Mouse (Mus musculus): Measurements from ENCODE around the gene Spata20. TPM values are rescaled to one million over a fixed set of nuclear protein-coding genes. Genes with fewer than 3 reads are reported as not detected.
A peak's percentile ranks its signal among the peaks of the same experiment; 100 is the strongest.

Gene Spata20
- polyA plus RNA-seq, 1 experiment from 2014 or later: 0.43 TPM

DNA sequence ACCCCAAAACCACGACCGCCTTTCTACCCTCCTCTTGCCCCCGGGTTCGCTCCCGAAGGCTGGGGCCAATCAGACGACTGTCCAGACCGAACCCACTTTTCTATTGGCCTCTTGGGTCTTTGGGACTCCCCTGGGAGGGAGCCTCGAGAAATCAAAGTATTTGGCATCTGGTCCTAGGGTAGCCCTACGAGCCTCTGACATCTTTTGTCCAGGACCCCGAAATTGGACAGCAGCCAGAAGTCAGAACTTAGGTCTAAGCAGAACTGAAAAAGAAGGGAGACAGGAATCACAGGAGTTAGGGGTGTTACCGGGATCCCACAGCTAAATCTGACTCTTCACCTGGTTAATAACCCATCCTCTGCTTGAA is 11.5 kb downstream of the Spata20 start:
- Histone ChIP-seq H3K36me3 (ENCODE audit: control insufficient read depth, insufficient read depth, low read length) (no peaks in the 10 kb centered on the region), H3K4me1 (ENCODE audit: control insufficient read depth, insufficient read depth, low read length) (peaks cover 30% of the 10 kb centered on the region), H3K27me3 (replicated peaks; ENCODE audit: control insufficient read depth, insufficient read depth, low read length) (peaks cover 15% of the 10 kb centered on the region; the same call in 1 of the 2 replicates), H3K9me3 (replicated peaks; ENCODE audit: control insufficient read depth, low read length) (no peaks in the 10 kb centered on the region), H3K27ac (ENCODE audit: low read depth, low read length) (no peak overlapping the region), H3K9ac (ENCODE audit: low read length) (no peak overlapping the region), H3K4me3 (ENCODE audit: low read depth, low read length) (peak overlapping the region; percentile 67), H3K4me2 (ENCODE audit: low read length) (peak overlapping the region; percentile 88)
- ATAC-seq (peak; percentile 29; the same call in 1 of the 2 replicates), DNase-seq (ENCODE audit: low spot score) (no peak)
- 3% methylated on average over 11 of the region's 11 CpGs for WGBS

DNA sequence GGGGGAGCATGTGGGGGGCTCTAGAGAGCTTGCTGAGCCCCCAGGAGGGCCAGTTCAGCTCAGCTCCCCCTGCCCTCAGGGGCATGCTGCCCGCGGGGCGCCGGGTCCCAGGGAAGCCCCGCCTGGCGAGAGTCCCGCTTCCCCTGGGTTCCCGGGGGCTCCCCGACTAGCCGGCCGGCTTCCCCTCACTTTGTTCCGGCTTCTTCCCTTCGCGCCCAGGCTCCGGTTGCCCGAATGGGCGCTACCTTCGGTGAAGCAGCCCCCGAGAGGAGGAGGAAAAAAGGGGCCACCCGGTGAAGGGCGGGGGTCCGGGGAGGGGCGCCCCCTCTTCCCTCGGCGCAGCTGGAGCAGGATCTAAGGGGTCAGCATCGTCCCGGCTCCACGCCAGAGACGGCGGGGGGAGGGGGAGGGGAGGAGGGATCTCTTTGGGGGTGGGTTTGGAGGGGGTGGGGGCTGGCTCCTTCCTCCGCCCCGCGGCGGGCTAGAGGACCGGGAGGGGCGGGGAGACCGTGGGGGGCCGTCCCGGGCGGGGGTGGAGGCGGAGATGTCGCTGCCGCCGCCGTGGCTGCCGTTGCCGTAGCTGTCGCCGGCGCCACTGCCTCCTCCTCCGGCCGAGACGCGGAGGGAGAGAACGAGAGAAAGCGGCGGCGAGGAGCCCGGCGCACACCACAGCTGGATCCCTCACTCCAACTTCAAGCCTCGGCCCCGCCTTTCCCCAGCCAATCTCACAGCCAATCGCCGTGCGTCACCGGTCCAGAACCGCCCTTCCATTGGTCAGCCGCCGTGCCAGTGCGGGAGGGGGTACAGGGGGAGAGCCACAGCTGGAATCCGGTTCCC is 12.1 kb downstream of the Spata20 start, which contains the start of gene Cacna1g:
Gene Cacna1g (minus strand): TSS at position 492 of the 837 bp plus-strand sequence.
- Histone ChIP-seq H3K36me3 (ENCODE audit: control insufficient read depth, insufficient read depth, low read length) (no peaks in the 10 kb centered on the region), H3K9ac (ENCODE audit: low read length) (peak within 1 kb of the TSS; percentile 90), H3K9me3 (replicated peaks; ENCODE audit: control insufficient read depth, low read length) (no peaks in the 10 kb centered on the region), H3K4me3 (ENCODE audit: low read depth, low read length) (peak within 1 kb of the TSS; percentile 67), H3K4me1 (ENCODE audit: control insufficient read depth, insufficient read depth, low read length) (peaks cover 35% of the 10 kb centered on the region), H3K27ac (ENCODE audit: low read depth, low read length) (peak within 1 kb of the TSS; percentile 68), H3K27me3 (replicated peaks; ENCODE audit: control insufficient read depth, insufficient read depth, low read length) (peaks cover 15% of the 10 kb centered on the region; the same call in 1 of the 2 replicates), H3K4me2 (ENCODE audit: low read length) (peak within 1 kb of the TSS; percentile 88)
- whole genome bisulfite sequencing: under 1% methylated on average over 44 of the region's 71 CpGs
- peak; percentile 90 for DNase-seq (ENCODE audit: low spot score)
- ATAC-seq: peak; percentile 87

DNA sequence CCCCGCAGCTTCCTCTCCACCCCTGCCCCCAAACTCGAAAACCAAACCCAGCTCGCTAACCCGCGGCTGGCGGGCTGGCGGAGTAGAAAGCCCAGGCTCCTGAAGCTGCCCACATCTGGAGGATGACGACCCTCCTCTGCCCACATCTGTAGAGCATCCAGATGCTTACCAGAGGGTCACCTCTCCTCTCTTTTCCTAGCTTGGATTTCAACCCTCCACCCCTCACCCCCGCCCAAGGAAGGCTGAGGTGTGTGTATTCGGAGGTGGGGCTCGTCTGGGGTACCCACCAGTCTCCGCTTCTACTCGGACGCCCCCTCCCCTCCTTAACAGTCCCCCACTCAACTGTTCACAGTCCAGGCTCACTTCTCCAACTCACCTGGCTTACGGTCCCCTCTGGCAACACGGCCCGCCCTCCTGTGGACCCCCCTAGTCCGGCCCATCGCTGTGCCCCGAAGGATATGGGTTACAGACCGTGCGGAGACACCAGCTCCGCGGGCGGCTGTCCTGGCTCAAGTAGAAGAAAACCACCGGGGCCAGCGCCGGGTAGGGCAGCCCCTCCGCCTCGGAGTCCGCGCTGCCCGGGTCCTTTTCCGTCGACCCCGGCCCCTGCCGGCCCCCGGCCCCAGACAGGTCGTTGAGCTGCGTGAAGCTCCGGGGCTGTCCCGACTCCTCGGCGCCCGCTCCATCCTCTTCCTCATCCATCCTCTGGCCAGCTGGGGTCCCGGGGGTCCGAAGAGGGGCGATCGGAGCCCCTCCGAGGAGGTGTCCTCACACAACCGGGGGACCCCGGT is 12.9 kb downstream of the Spata20 start:
- peak overlapping the region; percentile 68 for H3K27ac ChIP-seq (ENCODE audit: low read depth, low read length)
- H3K9ac ChIP-seq (ENCODE audit: low read length): peak overlapping the region; percentile 90
- peaks cover 15% of the 10 kb centered on the region; the same call in 1 of the 2 replicates for H3K27me3 ChIP-seq (replicated peaks; ENCODE audit: control insufficient read depth, insufficient read depth, low read length)
- H3K4me3 ChIP-seq (ENCODE audit: low read depth, low read length): peak overlapping the region; percentile 67
- no peaks in the 10 kb centered on the region for H3K9me3 ChIP-seq (replicated peaks; ENCODE audit: control insufficient read depth, low read length)
- under 1% methylated on average over 40 of the region's 52 CpGs for WGBS
- peaks cover 43% of the 10 kb centered on the region for H3K4me1 ChIP-seq (ENCODE audit: control insufficient read depth, insufficient read depth, low read length)
- ATAC-seq (no peak), DNase-seq (ENCODE audit: low spot score) (peak; percentile 14)
- peak overlapping the region; percentile 88 for H3K4me2 ChIP-seq (ENCODE audit: low read length)
- no peaks in the 10 kb centered on the region for H3K36me3 ChIP-seq (ENCODE audit: control insufficient read depth, insufficient read depth, low read length)

DNA sequence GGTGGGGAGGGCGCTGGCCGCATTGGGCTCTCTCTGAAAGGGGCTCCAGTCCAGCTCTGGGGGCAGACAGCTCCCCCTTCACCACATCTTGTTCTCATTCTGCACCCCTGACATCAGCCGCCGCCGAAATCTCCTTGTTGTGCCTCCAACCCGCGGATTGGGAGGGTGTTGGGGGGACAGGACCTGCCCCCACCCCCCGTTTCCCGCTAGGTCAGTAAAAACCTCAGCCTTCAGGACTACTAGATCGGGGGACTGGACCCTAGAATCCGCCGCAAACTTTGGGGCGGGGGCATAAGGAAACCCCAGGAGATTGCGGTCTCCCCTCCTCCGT is 13.4 kb downstream of the Spata20 start:
- Histone ChIP-seq H3K4me1 (ENCODE audit: control insufficient read depth, insufficient read depth, low read length) (peaks cover 46% of the 10 kb centered on the region), H3K4me2 (ENCODE audit: low read length) (peak overlapping the region; percentile 88), H3K36me3 (ENCODE audit: control insufficient read depth, insufficient read depth, low read length) (no peaks in the 10 kb centered on the region), H3K27ac (ENCODE audit: low read depth, low read length) (peak overlapping the region; percentile 46; the same call in 1 of the 2 replicates), H3K27me3 (replicated peaks; ENCODE audit: control insufficient read depth, insufficient read depth, low read length) (peaks cover 15% of the 10 kb centered on the region; the same call in 1 of the 2 replicates), H3K9me3 (replicated peaks; ENCODE audit: control insufficient read depth, low read length) (no peaks in the 10 kb centered on the region), H3K9ac (ENCODE audit: low read length) (peak overlapping the region; percentile 90), H3K4me3 (ENCODE audit: low read depth, low read length) (peak overlapping the region; percentile 67)
- DNase-seq (ENCODE audit: low spot score): peak; percentile 11
- no peak for ATAC-seq
- 2% methylated on average over 15 of the region's 15 CpGs for whole genome bisulfite sequencing

DNA sequence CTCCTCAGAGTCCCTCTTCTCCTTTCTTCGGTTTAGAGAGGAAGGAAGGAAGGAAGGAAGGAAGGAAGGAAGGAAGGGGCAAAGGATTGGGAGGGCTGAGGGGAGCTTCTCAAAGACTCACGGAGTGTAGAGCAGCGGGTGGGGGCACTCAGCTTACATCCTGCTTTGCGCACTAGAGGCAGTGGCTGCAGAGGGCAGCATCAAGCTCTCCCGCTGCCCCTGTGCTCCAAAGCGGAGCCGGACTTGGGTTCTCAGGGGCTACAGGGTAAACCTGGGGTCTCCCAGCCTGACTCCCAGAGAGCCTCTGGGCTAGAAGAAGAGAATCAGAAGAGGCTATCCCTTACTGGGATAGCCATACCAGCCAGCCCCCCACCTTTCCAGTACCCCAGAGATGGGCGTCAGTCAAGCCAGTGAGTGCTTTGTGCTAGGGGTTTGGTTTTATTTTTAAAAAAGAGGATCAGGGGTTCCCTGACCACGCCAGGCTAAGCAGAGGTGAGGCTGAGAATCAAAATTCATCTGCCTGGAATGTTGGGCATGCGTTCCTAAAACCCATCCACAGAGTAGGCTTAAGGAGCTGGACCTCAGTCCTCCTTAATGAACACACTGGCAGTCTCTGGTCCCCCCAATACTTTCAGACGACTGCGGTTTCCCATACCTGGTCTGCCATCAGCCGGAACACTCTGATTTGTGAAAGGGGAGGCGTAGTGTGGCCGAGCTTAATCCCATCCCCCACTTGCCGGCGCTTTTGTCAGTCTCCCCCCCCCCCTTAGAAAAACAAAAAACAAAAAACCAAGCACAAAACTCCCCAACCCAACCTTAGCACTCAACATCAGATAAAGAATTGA is 14.0 kb downstream of the Spata20 start:
- Histone ChIP-seq H3K27ac (ENCODE audit: low read depth, low read length) (peak overlapping the region; percentile 46; the same call in 1 of the 2 replicates), H3K9me3 (replicated peaks; ENCODE audit: control insufficient read depth, low read length) (no peaks in the 10 kb centered on the region), H3K27me3 (replicated peaks; ENCODE audit: control insufficient read depth, insufficient read depth, low read length) (peaks cover 12% of the 10 kb centered on the region; the same call in 1 of the 2 replicates), H3K4me3 (ENCODE audit: low read depth, low read length) (peak overlapping the region; percentile 67), H3K4me2 (ENCODE audit: low read length) (peak overlapping the region; percentile 88), H3K4me1 (ENCODE audit: control insufficient read depth, insufficient read depth, low read length) (peaks cover 46% of the 10 kb centered on the region), H3K36me3 (ENCODE audit: control insufficient read depth, insufficient read depth, low read length) (no peaks in the 10 kb centered on the region), H3K9ac (ENCODE audit: low read length) (peak overlapping the region; percentile 90)
- DNase-seq (ENCODE audit: low spot score) (peak; percentile 24), ATAC-seq (no peak)
- WGBS: 8% methylated on average over 16 of the region's 17 CpGs

DNA sequence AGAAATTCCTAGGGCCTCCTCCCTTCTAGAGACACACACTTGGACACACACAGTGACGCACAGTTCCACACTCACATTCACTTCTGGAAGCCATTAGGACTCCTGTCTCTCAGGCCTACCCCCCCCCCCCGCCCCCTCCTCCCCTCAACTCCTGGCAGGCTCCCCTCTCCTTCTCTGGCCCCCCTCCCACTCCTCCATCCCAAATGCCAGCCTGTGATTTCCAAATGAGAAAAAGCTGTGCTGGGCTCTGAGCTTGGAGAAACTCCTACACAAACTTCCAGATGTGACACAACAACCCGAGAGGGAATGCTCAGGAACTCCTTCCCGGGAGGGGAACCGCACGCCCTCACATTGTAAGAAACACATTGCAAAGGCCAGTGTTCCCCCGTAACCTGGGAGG is 15.6 kb downstream of the Spata20 start:
- no peak overlapping the region for H3K4me3 ChIP-seq (ENCODE audit: low read depth, low read length)
- peak; percentile 40 for DNase-seq (ENCODE audit: low spot score)
- ATAC-seq: no peak
- H3K27me3 ChIP-seq (replicated peaks; ENCODE audit: control insufficient read depth, insufficient read depth, low read length): peaks cover 10% of the 10 kb centered on the region; the same call in 1 of the 2 replicates
- H3K9me3 ChIP-seq (replicated peaks; ENCODE audit: control insufficient read depth, low read length): no peaks in the 10 kb centered on the region
- H3K4me1 ChIP-seq (ENCODE audit: control insufficient read depth, insufficient read depth, low read length): peaks cover 48% of the 10 kb centered on the region
- no peaks in the 10 kb centered on the region for H3K36me3 ChIP-seq (ENCODE audit: control insufficient read depth, insufficient read depth, low read length)
- peak overlapping the region; percentile 88 for H3K4me2 ChIP-seq (ENCODE audit: low read length)
- no peak overlapping the region for H3K9ac ChIP-seq (ENCODE audit: low read length)
- 27% methylated on average over 6 of the region's 7 CpGs for WGBS
- peak overlapping the region; percentile 94; the same call in 1 of the 2 replicates for H3K27ac ChIP-seq (ENCODE audit: low read depth, low read length)

DNA sequence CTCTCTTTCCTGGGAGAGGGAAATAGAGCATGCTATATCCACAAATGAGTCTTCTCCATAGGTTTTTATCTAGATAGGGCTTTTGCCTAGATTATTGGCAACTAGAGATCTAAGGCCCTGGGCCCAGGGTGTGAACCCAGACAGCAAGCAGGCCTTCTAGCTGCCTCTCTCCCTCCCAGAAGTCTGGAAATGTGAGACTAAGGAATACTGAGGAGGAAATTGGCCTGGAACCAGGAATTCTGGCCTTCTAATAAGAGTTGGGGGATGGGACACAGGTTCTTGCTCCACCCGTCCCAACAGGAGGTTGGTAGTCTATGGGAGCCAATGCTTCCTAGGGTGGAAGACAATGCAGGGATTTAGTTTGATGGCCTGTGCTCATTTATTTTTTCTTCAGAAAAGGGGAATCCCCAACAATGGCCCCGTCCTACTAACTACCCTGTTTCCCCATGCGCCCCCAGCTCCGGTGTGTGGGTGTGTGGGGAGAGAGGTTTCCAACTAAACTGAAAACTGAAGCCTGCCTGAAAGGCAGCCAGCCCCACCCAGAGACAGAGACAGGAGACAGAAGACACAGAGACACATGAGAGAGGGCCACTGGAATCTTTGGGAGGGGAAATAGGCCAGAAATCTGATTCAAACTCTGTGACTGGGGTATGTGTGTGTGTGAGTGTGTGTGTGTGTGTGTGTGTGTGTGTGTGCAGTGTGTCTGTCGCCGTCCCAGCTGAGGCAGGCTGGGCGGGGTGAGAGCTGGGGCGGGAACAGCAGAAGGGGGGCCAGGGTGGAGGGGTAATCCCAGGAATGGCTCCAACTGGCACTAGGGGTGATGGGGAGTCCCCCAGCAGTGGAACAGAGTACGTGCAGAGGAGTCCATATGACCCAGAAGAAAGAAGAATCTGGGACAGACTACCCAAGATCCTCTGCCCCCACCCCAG is 16.6 kb downstream of the Spata20 start:
- Histone ChIP-seq H3K4me3 (ENCODE audit: low read depth, low read length) (no peak overlapping the region), H3K27me3 (replicated peaks; ENCODE audit: control insufficient read depth, insufficient read depth, low read length) (peaks cover 1% of the 10 kb centered on the region; the same call in 1 of the 2 replicates), H3K36me3 (ENCODE audit: control insufficient read depth, insufficient read depth, low read length) (no peaks in the 10 kb centered on the region), H3K4me1 (ENCODE audit: control insufficient read depth, insufficient read depth, low read length) (peaks cover 47% of the 10 kb centered on the region), H3K4me2 (ENCODE audit: low read length) (peak overlapping the region; percentile 36), H3K9ac (ENCODE audit: low read length) (peak overlapping the region; percentile 49), H3K9me3 (replicated peaks; ENCODE audit: control insufficient read depth, low read length) (no peaks in the 10 kb centered on the region), H3K27ac (ENCODE audit: low read depth, low read length) (peak overlapping the region; percentile 94)
- peak; percentile 8; the same call in 1 of the 2 replicates for ATAC-seq
- DNase-seq (ENCODE audit: low spot score): peak; percentile 71
- 8% methylated on average over 9 of the region's 9 CpGs for WGBS

All from forebrain, embryonic 14.5 days (tissue).